Mouse (Mus musculus): ENCODE data around the gene Grm4.

DNA sequence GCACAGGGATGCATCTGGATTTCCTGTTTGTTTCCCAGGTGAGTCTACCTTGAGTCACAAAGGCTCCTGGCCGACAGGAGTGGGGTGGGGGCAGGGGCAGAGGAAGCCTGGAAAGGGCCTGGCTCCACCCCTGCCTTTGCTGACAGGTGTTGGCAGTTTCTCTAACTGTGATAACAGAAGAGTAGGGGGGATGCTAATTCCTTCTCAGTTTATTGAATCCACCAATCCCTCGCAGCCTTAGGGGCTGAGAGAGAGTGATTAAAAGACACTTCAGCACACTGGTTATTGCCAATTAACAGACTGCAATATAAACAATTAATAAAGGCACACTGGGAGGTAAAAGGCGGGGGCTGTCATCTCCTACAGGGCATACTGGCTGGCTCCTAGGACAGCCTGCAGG is 142.2 kb downstream of the Grm4 start:
- TF ChIP-seq CTCF (IDR thresholded peaks at IDR 0.05; ENCODE audit: insufficient read depth, low read length) (no peak), POLR2A (IDR thresholded peaks at IDR 0.05; ENCODE audit: borderline replicate concordance, extremely low read depth, low read depth, low read length) (no peak)

Measured in lung, adult 2 months (tissue).